Mouse (Mus musculus) G1E (cell line): ENCODE measurements around the gene Hpse2. TPM values are rescaled to one million over a fixed set of nuclear protein-coding genes. Genes with fewer than 3 reads are reported as not detected.

Source experiments
- ATAC-seq: 2 replicates; pipeline ENCODE4 v1.8.0; 2016; ENCODE audit warnings: mild to moderate bottlenecking; ENCODE audit not compliant: insufficient number of reproducible peaks, poor library complexity, low FRiP score, severe bottlenecking; ENCODE audit errors: extremely low read depth
- DNase-seq: peaks from one replicate; pipeline ENCODE4 v3.0.0; 2012; ENCODE audit warnings: low spot score
- H3K27me3 ChIP-seq: 2 replicates; pipeline ENCODE4 v1.6.1; 2012; ENCODE audit warnings: mild to moderate bottlenecking, low read length, inconsistent platforms; ENCODE audit not compliant: insufficient read depth
- H3K36me3 ChIP-seq: replicated peaks from 2 replicates; pipeline ENCODE3; 2012; ENCODE audit warnings: mild to moderate bottlenecking, inconsistent platforms
- H3K4me1 ChIP-seq: 2 replicates; pipeline ENCODE4 v1.6.1; 2012; ENCODE audit warnings: low read depth, low read length, inconsistent platforms, mixed read lengths; ENCODE audit not compliant: insufficient read depth
- H3K4me3 ChIP-seq: 2 replicates; pipeline ENCODE4 v1.5.1; 2012; ENCODE audit warnings: low read depth, mild to moderate bottlenecking, inconsistent platforms, low read length, moderate library complexity, mixed read lengths
- H3K9me3 ChIP-seq: replicated peaks from 2 replicates; pipeline ENCODE4 v1.6.1; 2012; ENCODE audit warnings: inconsistent platforms
- CTCF ChIP-seq: IDR thresholded peaks from 2 replicates; pipeline ENCODE4 v1.5.1; 2012; ENCODE audit warnings: low read depth, low read length, inconsistent platforms, mixed read lengths
- GATA1 ChIP-seq: IDR thresholded peaks from 2 replicates; pipeline ENCODE4 v1.6.1; 2012; ENCODE audit warnings: borderline replicate concordance, low read length, inconsistent platforms, mixed read lengths
- GATA2 ChIP-seq: IDR thresholded peaks from 2 replicates; pipeline ENCODE4 v1.6.1; 2012; ENCODE audit warnings: low read depth, low read length, inconsistent platforms, borderline replicate concordance
- POLR2AphosphoS5 ChIP-seq: IDR thresholded peaks from 2 replicates; pipeline ENCODE4 v1.6.1; 2012; ENCODE audit warnings: low read depth, low read length, inconsistent platforms; ENCODE audit not compliant: insufficient replicate concordance
- TAL1 ChIP-seq: conservative IDR thresholded peaks from 2 replicates; pipeline ENCODE4 v1.6.1; 2012; ENCODE audit warnings: low read depth, low read length, inconsistent platforms, mixed read lengths
- polyA plus RNA-seq: library from polyadenylated mRNA; stranded (reverse); fragments of >175 nt; gene quantifications from 2 replicates; pipeline ENCODE4 v1.2.3, GENCODE M21; 2012
- total RNA-seq, 2 experiments: library from RNA; stranded (forward) in 1 of 2; stranded (reverse) in 1 of 2; fragments of 200-1000 nt in 1 of 2; fragments of >200 nt in 1 of 2; fragmentation: Nextera tagmentation in 1 of 2; gene quantifications; 2 replicates each; pipeline ENCODE4 v1.2.3; 2014 to 2017

Gene Hpse2
- total and polyA plus RNA-seq, 3 experiments, result 0.16 TPM; not detected in 2

GRCm38 (mm10) chr19:42937544-42937943, 450.6 kb downstream of the Hpse2 start:
- H3K4me1 ChIP-seq, result no peaks in the 10 kb centered on the region
- ATAC-seq, result no peak
- TF ChIP-seq GATA2, result no peak
- TF ChIP-seq TAL1, result no peak
- no peak for TF ChIP-seq CTCF
- no peak for TF ChIP-seq POLR2AphosphoS5
- no peak for TF ChIP-seq GATA1

DNA sequence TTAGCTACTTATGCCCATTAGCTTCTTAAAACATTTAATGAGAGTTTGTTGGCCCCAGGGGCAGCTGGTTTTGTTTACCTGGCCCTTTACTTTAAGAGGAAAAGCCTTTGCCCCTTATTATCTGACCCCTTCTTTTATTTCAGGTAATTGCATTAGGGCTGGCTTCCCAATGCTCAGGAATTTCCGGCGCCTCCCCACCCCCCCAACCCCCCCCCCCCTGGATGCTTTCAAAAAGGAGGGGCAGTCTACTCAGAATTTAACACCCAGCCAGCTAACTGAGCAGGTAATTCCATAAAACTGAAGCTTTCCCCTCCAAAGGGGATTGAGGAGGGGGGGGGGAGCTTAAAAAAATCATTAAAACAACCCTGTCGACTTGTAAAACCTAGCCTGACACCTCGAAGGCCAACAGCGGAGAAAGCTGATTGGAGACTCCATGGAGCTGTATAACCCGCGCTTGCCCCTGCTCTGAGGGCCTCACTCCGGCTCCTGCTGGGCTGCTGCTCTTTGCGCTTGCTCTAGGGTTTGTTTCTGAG, 451.4 kb downstream of the Hpse2 start:
- no peaks in the 10 kb centered on the region for H3K4me1 ChIP-seq
- H3K9me3 ChIP-seq, result no peaks in the 10 kb centered on the region
- H3K4me3 ChIP-seq, result no peak overlapping the region
- no peak for ATAC-seq
- DNase-seq, result no peak
- H3K27me3 ChIP-seq, result peaks cover 11% of the 10 kb centered on the region
- TF ChIP-seq POLR2AphosphoS5 (no peak), GATA1 (no peak), TAL1 (no peak), CTCF (no peak), GATA2 (no peak)
- H3K36me3 ChIP-seq, result no peaks in the 10 kb centered on the region

More at GRCm38 (mm10) chr19:42937544-42937943, 450.6 kb downstream of the Hpse2 start:
- Histone ChIP-seq H3K9me3 (peaks cover 1% of the 10 kb centered on the region), H3K27me3 (peaks cover 11% of the 10 kb centered on the region), H3K36me3 (no peaks in the 10 kb centered on the region), H3K4me3 (no peak overlapping the region)
- no peak for DNase-seq

GRCm38 (mm10) chr19:42929702-42930101, 458.5 kb downstream of the Hpse2 start:
- Histone ChIP-seq H3K36me3 (no peaks in the 10 kb centered on the region), H3K9me3 (no peaks in the 10 kb centered on the region), H3K27me3 (peaks cover 9% of the 10 kb centered on the region), H3K4me3 (no peak overlapping the region), H3K4me1 (no peaks in the 10 kb centered on the region)
- DNase-seq (no peak), ATAC-seq (no peak)
- TF ChIP-seq POLR2AphosphoS5 (no peak), CTCF (no peak), GATA2 (no peak), GATA1 (no peak), TAL1 (no peak)

GRCm38 (mm10) chr19:42928271-42928670, 459.9 kb downstream of the Hpse2 start:
- Histone ChIP-seq H3K36me3 (no peaks in the 10 kb centered on the region), H3K4me3 (no peak overlapping the region), H3K9me3 (no peaks in the 10 kb centered on the region), H3K27me3 (peaks cover 2% of the 10 kb centered on the region; the same call in 1 of the 2 replicates), H3K4me1 (no peaks in the 10 kb centered on the region)
- ATAC-seq (no peak), DNase-seq (no peak)
- no peak for TF ChIP-seq CTCF
- no peak for TF ChIP-seq GATA2
- no peak for TF ChIP-seq TAL1
- no peak for TF ChIP-seq POLR2AphosphoS5
- no peak for TF ChIP-seq GATA1

DNA sequence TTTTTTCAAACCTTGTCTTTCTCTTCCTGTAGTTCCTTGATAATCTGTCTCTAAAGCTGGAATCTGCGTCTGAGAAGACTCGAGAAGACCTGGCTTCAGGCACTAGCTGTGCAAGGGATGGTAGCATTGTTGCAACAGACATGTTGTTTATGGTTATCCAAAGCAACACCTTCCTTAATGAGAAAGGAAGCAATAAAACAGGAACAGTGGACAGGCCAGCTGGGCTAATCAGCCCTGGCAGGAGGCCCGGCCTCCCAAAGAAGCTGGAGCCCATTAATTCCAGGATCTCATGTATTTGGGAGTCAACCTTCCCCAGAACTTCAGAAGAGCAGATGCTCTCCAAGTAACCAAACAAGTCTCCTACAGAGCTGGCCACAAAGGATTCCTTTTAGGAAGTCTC, 465.5 kb downstream of the Hpse2 start:
- Histone ChIP-seq H3K4me1 (no peaks in the 10 kb centered on the region), H3K27me3 (no peaks in the 10 kb centered on the region), H3K4me3 (no peak overlapping the region), H3K36me3 (no peaks in the 10 kb centered on the region), H3K9me3 (no peaks in the 10 kb centered on the region)
- DNase-seq, result no peak
- no peak for ATAC-seq
- no peak for TF ChIP-seq POLR2AphosphoS5
- TF ChIP-seq TAL1, result no peak
- TF ChIP-seq CTCF, result no peak
- no peak for TF ChIP-seq GATA2
- no peak for TF ChIP-seq GATA1

DNA sequence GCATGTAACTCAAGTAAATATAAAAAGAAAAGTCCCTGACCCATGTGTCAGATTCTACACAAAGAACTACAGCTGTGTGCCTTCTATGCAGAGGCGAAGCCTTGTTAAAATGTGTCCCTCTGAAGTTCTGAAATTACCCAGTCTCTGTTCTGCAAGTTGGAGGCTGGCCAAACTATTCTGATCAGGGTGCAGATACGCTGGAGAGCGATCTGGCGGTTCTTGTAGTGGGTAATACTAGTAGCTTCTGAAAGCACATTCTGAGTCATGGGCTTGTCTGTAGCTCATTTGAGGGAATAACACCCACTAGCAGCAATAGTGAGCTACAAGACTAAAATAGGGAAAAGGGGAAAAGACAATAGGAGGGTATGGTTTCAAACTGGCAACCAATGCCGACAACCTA, 474.5 kb downstream of the Hpse2 start:
- TF ChIP-seq TAL1, result no peak
- TF ChIP-seq CTCF, result no peak
- TF ChIP-seq GATA1, result no peak
- no peak for TF ChIP-seq POLR2AphosphoS5
- no peak for TF ChIP-seq GATA2
- Histone ChIP-seq H3K9me3 (no peaks in the 10 kb centered on the region), H3K36me3 (no peaks in the 10 kb centered on the region), H3K4me3 (no peak overlapping the region), H3K27me3 (no peaks in the 10 kb centered on the region), H3K4me1 (no peaks in the 10 kb centered on the region)
- no peak for ATAC-seq
- no peak for DNase-seq

GRCm38 (mm10) chr19:42909719-42910118, 478.4 kb downstream of the Hpse2 start:
- ATAC-seq (no peak), DNase-seq (no peak)
- no peak for TF ChIP-seq GATA1
- TF ChIP-seq CTCF, result no peak
- no peak for TF ChIP-seq GATA2
- no peak for TF ChIP-seq TAL1
- Histone ChIP-seq H3K4me3 (no peak overlapping the region), H3K27me3 (no peaks in the 10 kb centered on the region), H3K9me3 (no peaks in the 10 kb centered on the region), H3K4me1 (no peaks in the 10 kb centered on the region), H3K36me3 (no peaks in the 10 kb centered on the region)

- Histone ChIP-seq H3K9me3 (no peaks in the 10 kb centered on the region), H3K27me3 (no peaks in the 10 kb centered on the region), H3K4me3 (no peak overlapping the region), H3K4me1 (no peaks in the 10 kb centered on the region), H3K36me3 (no peaks in the 10 kb centered on the region)
- DNase-seq (no peak), ATAC-seq (no peak)
- TF ChIP-seq TAL1 (no peak), POLR2AphosphoS5 (no peak), GATA1 (no peak), GATA2 (no peak), CTCF (no peak)
Measured at GRCm38 (mm10) chr19:42908553-42908952, 479.6 kb downstream of the Hpse2 start.
